Mouse (Mus musculus): ENCODE measurements at regions not wholly inside any gene's neighbourhood (a gene's known extent, or its start where the extent isn't known, plus 50 kb on each side); places are given as distances from the start of the nearest gene placed in this dataset.

DNA sequence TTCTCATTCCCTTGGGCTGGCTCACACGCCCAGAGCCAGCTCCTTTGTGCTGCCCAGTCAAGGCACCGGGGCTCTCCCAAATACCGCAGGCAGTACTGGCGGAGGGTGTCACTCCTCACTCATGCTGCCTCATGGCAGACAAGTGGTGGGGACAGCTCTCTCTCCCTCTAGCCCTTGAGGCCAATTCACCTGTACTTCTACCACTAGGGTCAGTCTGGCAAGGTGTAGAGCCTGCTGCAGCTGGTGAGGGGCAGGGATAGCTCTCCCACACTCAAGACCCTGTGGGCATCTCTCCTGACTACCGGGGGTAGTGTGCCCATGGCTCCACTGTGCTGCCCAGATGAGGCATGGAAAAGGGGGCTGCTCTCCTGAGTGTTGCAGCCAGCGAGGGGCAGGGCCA is 84.0 kb upstream of the Ltbp1 start:
- no peak for TF ChIP-seq CTCF (conservative IDR thresholded peaks at IDR 0.05; ENCODE audit: insufficient read depth, insufficient read length, low read depth, low read length)
- TF ChIP-seq POLR2A (IDR thresholded peaks at IDR 0.05; ENCODE audit: low read depth, low read length), result no peak

Measured in kidney, adult 2 months (tissue).